Mouse (Mus musculus): ENCODE measurements at regions not wholly inside any gene's neighbourhood (a gene's known extent, or its start where the extent isn't known, plus 50 kb on each side); places are given as distances from the start of the nearest gene placed in this dataset.

DNA sequence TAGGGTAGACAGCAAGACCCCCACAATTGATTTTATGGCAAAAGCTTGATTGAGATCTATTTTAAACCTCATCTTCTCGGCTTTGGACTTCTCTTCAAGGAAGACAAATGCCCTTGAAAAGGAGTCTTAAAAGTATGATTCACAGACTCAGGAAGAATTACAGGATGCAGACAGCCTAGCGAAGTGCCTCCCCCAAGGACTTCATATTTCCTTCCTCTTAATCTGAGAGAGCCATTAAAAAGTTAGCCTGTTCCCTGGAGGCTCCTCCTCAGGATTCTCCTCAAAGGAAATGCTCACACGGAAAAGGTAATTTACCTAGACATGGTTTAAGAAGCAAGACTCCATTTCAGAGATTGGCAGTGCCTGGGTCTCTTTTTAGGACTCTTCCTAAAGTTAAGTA lies 122.1 kb downstream of the Gm10295 start:
- TF ChIP-seq POLR2A (IDR thresholded peaks at IDR 0.05; ENCODE audit: extremely low read depth, insufficient read depth, low read length) (no peak), CTCF (IDR thresholded peaks at IDR 0.05; ENCODE audit: low read depth, low read length) (no peak)
